Mouse (Mus musculus) kidney, postnatal 0 days (tissue): ENCODE results near the gene Smbd1. TPM values are rescaled to one million over a fixed set of nuclear protein-coding genes. Genes with fewer than 3 reads are reported as not detected.

Experiments
- ATAC-seq: fragments of 200-750 bp; cut with Nextera tagmentation; replicated peaks from 2 replicates; pipeline ENCODE4 v1.8.0; 2017; ENCODE audit warnings: low read depth, moderate number of reproducible peaks, moderate TSS enrichment, moderate library complexity; ENCODE audit not compliant: low FRiP score
- DNase-seq: peaks from one replicate; pipeline ENCODE4 v3.0.0-alpha.2; 2016; ENCODE audit warnings: low spot score
- H3K27ac ChIP-seq: fragments of 300-500 bp; sonication (generic); 2 replicates; pipeline ENCODE4 v1.5.1; 2014; ENCODE audit warnings: mild to moderate bottlenecking
- H3K27me3 ChIP-seq: fragments of 300-500 bp; sonication (generic); 2 replicates; pipeline ENCODE4 v1.6.1; 2014; ENCODE audit warnings: low read length, mixed read lengths; ENCODE audit not compliant: insufficient read depth
- H3K36me3 ChIP-seq: fragments of 300-500 bp; sonication (generic); 2 replicates; pipeline ENCODE4 v1.6.1; 2014; ENCODE audit warnings: low read length, mixed read lengths; ENCODE audit not compliant: insufficient read depth
- H3K4me1 ChIP-seq: fragments of 300-500 bp; sonication (generic); replicated peaks from 2 replicates; pipeline ENCODE4 v1.6.1; 2014; ENCODE audit warnings: antibody characterized with exemption, low read length, mixed read lengths; ENCODE audit not compliant: insufficient read depth
- H3K4me2 ChIP-seq: fragments of 300-500 bp; sonication (generic); 2 replicates; pipeline ENCODE4 v1.6.1; 2014; ENCODE audit warnings: mild to moderate bottlenecking, low read length, moderate library complexity, mixed read lengths
- H3K4me3 ChIP-seq: fragments of 300-500 bp; sonication (generic); replicated peaks from 2 replicates; pipeline ENCODE4 v1.5.1; 2014; ENCODE audit warnings: low read depth, low read length
- H3K9ac ChIP-seq: fragments of 300-500 bp; sonication (generic); 2 replicates; pipeline ENCODE4 v1.6.1; 2014; ENCODE audit warnings: low read depth, low read length
- H3K9me3 ChIP-seq: fragments of 300-500 bp; sonication (generic); replicated peaks from 2 replicates; pipeline ENCODE4 v1.6.1; 2016; ENCODE audit warnings: low read length, inconsistent platforms, mixed read lengths
- CTCF ChIP-seq: IDR thresholded peaks from 2 replicates; pipeline ENCODE4 v1.5.1; 2016; ENCODE audit warnings: antibody characterized with exemption, low read depth, mild to moderate bottlenecking, moderate library complexity
- WGBS: fragments of 180-500 bp; shearing (Covaris S2); extraction: QIAGEN DNeasy Blood & Tissue Kit; methylation state at CpG from one replicate; pipeline ENCODE4 v1.1.7; 2014; 5-methylcytosine and 5-hydroxymethylcytosine counted together
- polyA plus RNA-seq: library from polyadenylated mRNA; unstranded; fragments of >200 nt; fragmentation: Nextera tagmentation; extraction: Ambion mirVana; gene quantifications from 2 replicates; pipeline ENCODE4 v1.2.1, GENCODE M21; 2015

Smbd1 gene
- polyA plus RNA-seq, 1 experiment from 2014 or later = 0.24 TPM

DNA sequence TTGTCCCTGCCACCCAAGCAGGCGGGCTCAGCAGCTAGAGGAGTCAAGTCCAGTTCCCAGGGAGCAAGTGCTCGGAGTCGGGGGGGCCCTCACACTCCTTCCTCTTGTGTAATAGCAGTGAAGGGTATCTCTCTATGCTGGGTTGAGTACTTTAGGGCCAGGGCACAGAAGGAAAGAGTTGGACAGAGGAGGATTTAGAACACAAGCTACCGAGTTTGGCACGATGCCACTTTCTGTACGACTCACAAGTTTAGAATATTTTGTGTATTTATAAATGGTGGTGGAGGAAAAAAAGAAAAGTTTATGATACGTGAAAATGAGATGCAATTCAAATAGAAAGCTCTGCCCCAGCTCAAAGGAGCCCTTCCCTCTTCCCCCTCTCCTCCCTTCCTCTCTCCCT lies 5.1 kb downstream of the Smbd1 start:
- H3K36me3 ChIP-seq = no peaks in the 10 kb centered on the region
- no peaks in the 10 kb centered on the region for H3K27me3 ChIP-seq
- no peak overlapping the region for H3K4me2 ChIP-seq
- no peak for TF ChIP-seq CTCF
- H3K9me3 ChIP-seq = no peaks in the 10 kb centered on the region
- H3K27ac ChIP-seq = peak overlapping the region; percentile 62
- H3K4me3 ChIP-seq = no peak overlapping the region
- no peak; the same call in 1 of the 2 replicates for ATAC-seq
- no peaks in the 10 kb centered on the region for H3K4me1 ChIP-seq
- 60% methylated on average over 7 of the region's 7 CpGs for WGBS
- no peak for DNase-seq
- H3K9ac ChIP-seq = no peak overlapping the region

DNA sequence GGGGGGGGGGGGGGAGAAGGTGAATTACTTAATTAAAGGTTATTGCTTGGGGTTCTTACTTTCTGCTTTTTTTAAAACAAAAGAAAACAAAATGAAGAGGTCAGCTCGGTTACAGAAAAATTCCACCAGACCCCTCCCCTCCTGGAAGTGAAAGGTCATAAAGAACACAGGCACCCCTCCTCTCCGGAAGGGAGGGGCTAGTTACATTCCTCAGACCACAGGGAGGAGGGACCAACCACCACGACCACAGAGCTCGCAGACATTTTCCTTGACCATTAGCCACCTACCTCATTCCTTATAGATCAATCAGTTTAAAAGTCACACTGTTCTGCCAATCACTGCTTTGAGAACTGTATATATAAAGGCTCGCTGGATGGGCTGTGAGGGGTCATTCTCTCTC lies 6.4 kb downstream of the Smbd1 start:
- H3K4me2 ChIP-seq = no peak overlapping the region
- H3K4me1 ChIP-seq = no peaks in the 10 kb centered on the region
- H3K36me3 ChIP-seq = no peaks in the 10 kb centered on the region
- no peak overlapping the region for H3K4me3 ChIP-seq
- TF ChIP-seq CTCF = no peak
- H3K27me3 ChIP-seq = no peaks in the 10 kb centered on the region
- DNase-seq = no peak
- ATAC-seq = 0 out of 2 replicates have a peak, but pooled peaks have one; percentile 15
- no peaks in the 10 kb centered on the region for H3K9me3 ChIP-seq
- no peak overlapping the region for H3K9ac ChIP-seq
- no peak overlapping the region for H3K27ac ChIP-seq
- 28% methylated on average over 5 of the region's 5 CpGs for WGBS

DNA sequence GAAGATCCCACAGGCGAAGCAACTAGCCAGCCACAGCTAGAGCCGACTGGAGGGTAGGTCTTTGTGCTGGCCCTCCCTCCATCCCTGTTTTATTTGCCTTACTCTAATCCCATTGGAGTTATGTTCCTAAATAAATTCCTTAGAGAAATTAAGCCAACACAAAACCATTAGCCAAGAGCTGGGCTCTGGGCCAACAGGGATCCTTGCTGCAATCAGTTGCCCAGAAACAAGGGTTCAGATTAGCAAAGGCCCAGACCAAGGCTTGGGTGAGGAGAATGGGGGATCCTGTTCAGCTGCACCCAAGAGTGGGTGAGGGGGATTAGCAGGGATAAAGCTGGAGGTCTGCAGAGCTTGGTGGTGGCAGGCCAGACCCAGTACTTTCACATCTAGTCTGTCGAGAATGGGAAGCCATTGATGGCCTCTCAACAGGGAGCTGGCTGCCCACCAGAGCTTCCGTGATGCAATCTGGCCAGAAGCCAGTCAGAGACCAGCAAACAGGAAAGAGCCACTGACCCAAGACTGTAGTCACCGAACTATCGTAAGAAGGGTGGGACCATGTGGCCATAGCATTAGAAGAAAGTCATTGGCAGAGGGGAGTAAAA lies 6.9 kb downstream of the Smbd1 start:
- no peak overlapping the region for H3K9ac ChIP-seq
- no peaks in the 10 kb centered on the region for H3K4me1 ChIP-seq
- DNase-seq = peak; percentile 57
- no peaks in the 10 kb centered on the region for H3K9me3 ChIP-seq
- H3K4me2 ChIP-seq = no peak overlapping the region
- ATAC-seq = 0 out of 2 replicates have a peak, but pooled peaks have one; percentile 25
- 25% methylated on average over 6 of the region's 6 CpGs for WGBS
- no peak overlapping the region for H3K4me3 ChIP-seq
- H3K27ac ChIP-seq = peak overlapping the region; percentile 60; the same call in 1 of the 2 replicates
- TF ChIP-seq CTCF = no peak
- no peaks in the 10 kb centered on the region for H3K36me3 ChIP-seq
- H3K27me3 ChIP-seq = no peaks in the 10 kb centered on the region

DNA sequence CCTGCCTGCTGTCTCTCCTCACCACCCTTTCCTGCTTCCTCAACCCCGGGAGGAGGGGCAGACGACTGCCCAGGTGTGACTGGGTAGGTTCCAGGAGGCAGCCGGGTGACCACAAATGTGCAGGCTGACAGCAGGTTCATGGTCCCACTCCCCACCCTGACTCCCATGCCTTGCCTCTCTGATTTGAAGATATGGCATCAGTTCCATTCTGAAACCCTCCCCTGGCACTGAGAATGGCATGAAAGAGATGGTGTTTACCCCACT lies 12.9 kb downstream of the Smbd1 start, which contains the start of gene Muc20:
Gene Muc20, minus strand, starts transcription at position 10 of the 264 bp plus-strand sequence.
- ATAC-seq = no peak
- TF ChIP-seq CTCF = no peak
- Histone ChIP-seq H3K27me3 (no peaks in the 10 kb centered on the region), H3K9ac (no peak within 1 kb of the TSS), H3K27ac (peak within 1 kb of the TSS; percentile 38), H3K4me2 (no peak within 1 kb of the TSS), H3K36me3 (no peaks in the 10 kb centered on the region), H3K4me3 (no peak within 1 kb of the TSS), H3K9me3 (no peaks in the 10 kb centered on the region), H3K4me1 (no peaks in the 10 kb centered on the region)
- WGBS = 54% methylated on average over 3 of the region's 3 CpGs
- no peak for DNase-seq

DNA sequence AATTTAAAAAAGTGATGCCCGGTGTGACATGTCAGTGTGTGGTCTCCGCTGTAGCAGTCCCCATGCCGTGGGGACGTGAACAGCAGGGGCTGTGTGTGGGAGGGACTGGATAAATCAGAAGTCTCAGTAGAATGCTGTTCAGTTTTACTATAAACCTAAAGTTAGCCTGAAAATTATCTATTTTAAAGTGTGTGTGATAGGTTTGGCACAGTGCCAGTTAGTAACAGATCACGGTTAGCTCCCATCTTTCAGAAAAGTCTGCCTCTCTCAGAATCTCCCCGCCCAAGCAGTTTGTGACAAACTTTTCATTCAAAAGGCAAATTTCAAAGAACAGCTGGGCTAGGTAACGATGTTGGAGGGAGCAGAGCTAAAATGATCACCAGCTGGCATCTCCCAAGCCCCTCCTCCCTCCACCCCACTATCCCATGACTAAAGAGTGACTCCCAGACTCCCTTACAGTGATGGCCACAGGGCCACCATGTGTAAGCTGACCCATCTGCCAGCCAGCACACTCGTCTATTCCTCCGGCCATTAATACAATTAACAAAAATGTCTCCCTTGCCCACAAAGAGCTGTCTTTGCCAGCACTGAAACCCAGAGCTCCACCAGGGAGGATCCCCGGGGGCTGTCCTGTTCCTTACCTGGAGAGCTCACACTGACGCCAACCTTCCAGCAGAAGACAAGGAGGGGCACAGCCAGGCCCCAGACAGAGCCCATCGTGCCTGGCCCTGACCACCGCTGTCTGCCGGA lies 13.4 kb downstream of the Smbd1 start:
- Histone ChIP-seq H3K4me3 (no peak overlapping the region), H3K27me3 (no peaks in the 10 kb centered on the region), H3K4me2 (no peak overlapping the region), H3K9me3 (no peaks in the 10 kb centered on the region), H3K9ac (no peak overlapping the region), H3K36me3 (no peaks in the 10 kb centered on the region), H3K4me1 (no peaks in the 10 kb centered on the region), H3K27ac (peak overlapping the region; percentile 19; the same call in 1 of the 2 replicates)
- DNase-seq = no peak
- 50% methylated on average over 14 of the region's 14 CpGs for WGBS
- TF ChIP-seq CTCF = no peak
- no peak for ATAC-seq

DNA sequence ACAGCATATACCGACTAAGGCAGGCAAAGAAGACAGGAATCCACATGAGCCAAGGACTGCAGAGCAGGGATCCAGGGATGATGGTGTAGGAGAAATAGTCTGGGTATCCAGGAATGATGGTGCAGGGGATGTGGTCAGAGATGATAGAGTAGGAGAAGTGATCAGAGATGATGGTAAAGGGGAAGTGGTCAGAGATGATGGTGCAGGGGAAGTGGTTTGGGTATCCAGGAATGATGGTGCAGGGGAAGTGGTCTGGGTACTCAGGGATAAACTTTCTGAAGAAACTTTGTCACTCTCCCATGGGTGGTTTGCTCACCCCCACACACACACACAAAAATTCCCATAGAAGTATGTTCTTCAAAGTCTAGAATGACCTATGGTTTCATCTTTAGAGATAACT lies 15.1 kb downstream of the Smbd1 start:
- TF ChIP-seq CTCF = no peak
- ATAC-seq (no peak), DNase-seq (no peak)
- Histone ChIP-seq H3K9ac (no peak overlapping the region), H3K4me3 (no peak overlapping the region), H3K4me1 (no peaks in the 10 kb centered on the region), H3K27ac (no peak overlapping the region), H3K36me3 (no peaks in the 10 kb centered on the region), H3K4me2 (no peak overlapping the region), H3K27me3 (no peaks in the 10 kb centered on the region), H3K9me3 (no peaks in the 10 kb centered on the region)
- 82% methylated on average over 1 of the region's 1 CpGs for WGBS
